Mouse (Mus musculus) C2C12 (cell line): ENCODE data around the gene Cog5. TPM values are rescaled to one million over a fixed set of nuclear protein-coding genes. Genes with fewer than 3 reads are reported as not detected.

Source experiments
- H3K27me3 ChIP-seq: one replicate; pipeline ENCODE4 v1.6.1; 2011; ENCODE audit not compliant: control insufficient read depth, insufficient read depth, insufficient read length
- H3K36me3 ChIP-seq: one replicate; pipeline ENCODE4 v1.6.1; 2011; ENCODE audit not compliant: control insufficient read depth, insufficient read depth
- H3K4me3 ChIP-seq: one replicate; pipeline ENCODE4 v1.5.1; 2011; ENCODE audit warnings: mild to moderate bottlenecking, control low read depth; ENCODE audit not compliant: poor library complexity, insufficient read depth, severe bottlenecking
- H3K79me2 ChIP-seq: one replicate; pipeline ENCODE4 v1.6.1; 2011; ENCODE audit not compliant: control insufficient read depth, insufficient read depth
- H3K79me3 ChIP-seq: one replicate; pipeline ENCODE4 v1.6.1; 2011; ENCODE audit warnings: low read depth, control low read depth
- H3ac ChIP-seq: one replicate; pipeline ENCODE3; 2011; ENCODE audit warnings: low read depth; ENCODE audit not compliant: control insufficient read depth, insufficient read length
- CEBPB ChIP-seq: IDR thresholded peaks from one replicate; pipeline ENCODE4 v1.6.1; 2011; ENCODE audit warnings: low read depth, mild to moderate bottlenecking, control low read depth, moderate library complexity
- CTCF ChIP-seq: IDR thresholded peaks from one replicate; pipeline ENCODE4 v1.5.1; 2011; ENCODE audit not compliant: control insufficient read depth, insufficient read depth, insufficient read length
- FOSL1 ChIP-seq: IDR thresholded peaks from one replicate; pipeline ENCODE4 v1.8.0; 2011; ENCODE audit warnings: mild to moderate bottlenecking, low read length; ENCODE audit not compliant: poor library complexity, insufficient read depth, severe bottlenecking
- MAX ChIP-seq: IDR thresholded peaks from one replicate; pipeline ENCODE4 v1.6.1; 2011; ENCODE audit warnings: mild to moderate bottlenecking, control low read depth
- MYOD1 ChIP-seq: IDR thresholded peaks from one replicate; pipeline ENCODE4 v1.6.1; 2011; ENCODE audit warnings: low read depth; ENCODE audit not compliant: control insufficient read depth, insufficient read length
- MYOG ChIP-seq: IDR thresholded peaks from one replicate; pipeline ENCODE4 v1.6.1; 2011; ENCODE audit not compliant: control insufficient read depth, insufficient read length; ENCODE audit errors: extremely low read depth
- USF1 ChIP-seq: IDR thresholded peaks from one replicate; pipeline ENCODE4 v1.6.1; 2011; ENCODE audit warnings: low read depth, mild to moderate bottlenecking, control low read depth, moderate library complexity
- polyA plus RNA-seq: library from polyadenylated mRNA; unstranded; fragments of >200 nt; fragmentation: generic; extraction: Trizol; gene quantifications from one replicate; pipeline ENCODE4 v1.2.1, GENCODE M21; 2012; ENCODE audit warnings: missing spikeins

The Cog5 gene
- polyA plus RNA-seq, 1 experiment = 8.2 TPM

DNA sequence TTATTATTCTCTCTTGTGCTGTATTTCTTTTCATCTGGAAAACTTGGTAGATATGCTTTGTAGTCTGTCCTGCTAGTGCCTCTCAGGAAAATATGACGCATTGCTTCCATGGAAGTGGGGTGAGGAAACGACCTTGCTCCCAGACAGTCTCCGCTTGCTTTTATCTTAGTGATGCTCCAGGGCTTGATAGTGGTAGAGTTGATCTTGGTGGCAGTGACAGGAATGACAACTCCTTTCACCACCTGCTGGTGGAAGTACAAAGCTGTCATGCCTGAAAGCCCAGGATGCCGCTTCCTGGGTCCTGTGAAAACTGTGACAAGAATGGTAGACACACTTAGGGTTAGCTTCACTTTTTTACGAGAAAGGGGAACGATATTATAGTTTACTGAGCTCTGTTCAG is 49.2 kb downstream of the Cog5 start:
- no peaks in the 10 kb centered on the region for H3K36me3 ChIP-seq

DNA sequence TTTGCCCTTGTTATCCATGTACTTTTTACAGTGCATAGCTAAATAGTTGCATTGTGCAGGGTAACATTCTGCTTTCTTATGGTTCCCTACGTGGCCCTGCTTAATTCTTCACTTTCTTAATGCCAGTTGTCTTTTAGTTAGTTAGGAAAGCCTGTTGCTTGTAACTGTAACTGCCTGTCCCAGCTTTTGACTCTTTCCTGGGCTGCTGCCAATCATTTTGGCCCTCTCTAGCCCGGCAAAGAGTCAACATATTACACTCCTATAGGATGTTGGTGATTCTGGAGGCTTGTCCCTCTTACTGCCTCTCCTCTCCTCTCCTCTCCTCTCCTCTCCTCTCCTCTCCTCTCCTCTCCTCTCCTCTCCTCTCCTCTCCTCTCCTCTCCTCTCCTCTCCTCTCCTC is 51.5 kb downstream of the Cog5 start:
- no peak overlapping the region for H3K4me3 ChIP-seq
- no peaks in the 10 kb centered on the region for H3K27me3 ChIP-seq
- no peak overlapping the region for H3ac ChIP-seq
- no peak for TF ChIP-seq MYOG
- TF ChIP-seq FOSL1 = no peak
- H3K79me2 ChIP-seq = no peaks in the 10 kb centered on the region
- H3K79me3 ChIP-seq = no peaks in the 10 kb centered on the region
- H3K36me3 ChIP-seq = no peaks in the 10 kb centered on the region

More for the DNA sequence above, 49.2 kb downstream of the Cog5 start:
- no peaks in the 10 kb centered on the region for H3K79me3 ChIP-seq
- no peak overlapping the region for H3ac ChIP-seq
- H3K27me3 ChIP-seq = no peaks in the 10 kb centered on the region
- H3K4me3 ChIP-seq = no peak overlapping the region
- no peak for TF ChIP-seq MYOD1
- no peak for TF ChIP-seq CEBPB
- no peaks in the 10 kb centered on the region for H3K79me2 ChIP-seq

DNA sequence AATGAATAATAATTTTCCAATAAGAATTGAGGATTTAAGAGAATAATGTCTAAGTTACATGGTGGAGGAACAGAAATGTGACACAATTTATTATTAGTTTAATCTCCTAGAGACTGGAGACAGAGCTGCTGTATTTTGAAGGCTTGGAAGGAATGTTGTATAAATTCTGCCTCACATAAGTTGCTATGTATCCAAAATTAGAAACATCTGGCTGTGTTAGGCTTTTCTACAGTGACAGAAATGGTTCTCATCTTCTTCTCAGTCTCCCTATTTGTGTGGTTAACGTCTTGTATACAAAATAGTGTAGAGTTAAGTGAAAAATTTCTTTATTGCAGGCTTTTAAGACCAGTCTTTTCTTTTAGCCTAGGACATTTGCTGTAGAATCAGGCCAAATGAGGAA is 52.9 kb downstream of the Cog5 start:
- Histone ChIP-seq H3ac (no peak overlapping the region), H3K79me2 (no peaks in the 10 kb centered on the region), H3K4me3 (no peak overlapping the region), H3K27me3 (no peaks in the 10 kb centered on the region), H3K79me3 (no peaks in the 10 kb centered on the region), H3K36me3 (no peaks in the 10 kb centered on the region)
- no peak for TF ChIP-seq FOSL1
- TF ChIP-seq MYOG = no peak
- TF ChIP-seq USF1 = no peak
- TF ChIP-seq MAX = no peak
- no peak for TF ChIP-seq CTCF
- TF ChIP-seq CEBPB = no peak

DNA sequence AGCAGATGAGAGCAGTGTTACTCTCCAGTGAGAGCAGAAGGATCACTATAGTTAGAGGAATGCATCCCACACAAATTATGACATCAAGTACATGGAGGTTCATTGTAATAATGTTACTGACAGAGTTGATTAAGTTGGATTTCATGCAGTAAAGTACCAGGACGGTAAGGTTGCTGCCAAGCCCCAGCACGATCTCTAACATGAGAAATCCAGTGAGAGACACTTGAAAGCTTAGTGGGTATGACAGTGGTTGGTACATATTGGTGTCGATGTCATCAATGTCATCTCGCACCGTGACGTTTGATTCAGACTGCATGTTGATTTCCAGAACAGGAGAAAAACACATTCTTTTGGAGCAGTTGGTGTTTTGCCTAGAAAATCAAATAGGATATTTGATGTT is 55.0 kb downstream of the Cog5 start:
- TF ChIP-seq MYOD1 (no peak), FOSL1 (no peak), CEBPB (no peak), CTCF (no peak), USF1 (no peak), MYOG (no peak), MAX (no peak)

DNA sequence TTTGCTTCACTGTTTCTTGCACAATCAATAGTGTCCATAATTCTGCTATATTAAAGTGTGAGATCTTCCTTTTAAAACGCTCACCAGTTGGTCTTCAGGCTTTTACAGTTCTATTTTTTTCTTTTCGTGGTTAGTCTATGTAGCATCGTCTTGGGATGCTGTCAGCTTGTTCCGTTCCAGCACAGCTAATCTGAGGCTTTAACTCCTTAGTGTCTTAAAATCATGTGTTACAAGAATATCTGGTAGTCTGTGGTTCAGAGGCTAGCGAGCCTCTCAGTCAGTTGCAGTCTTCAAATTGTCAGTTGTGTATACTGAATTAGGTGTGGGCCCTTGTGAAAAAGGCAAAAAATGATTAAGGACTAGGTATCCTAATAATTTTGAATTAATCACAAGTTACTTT is 57.6 kb downstream of the Cog5 start:
- no peaks in the 10 kb centered on the region for H3K79me3 ChIP-seq
- H3ac ChIP-seq = no peak overlapping the region
- H3K79me2 ChIP-seq = no peaks in the 10 kb centered on the region
- H3K4me3 ChIP-seq = no peak overlapping the region
- no peaks in the 10 kb centered on the region for H3K27me3 ChIP-seq
- no peaks in the 10 kb centered on the region for H3K36me3 ChIP-seq
- no peak for TF ChIP-seq CEBPB
- no peak for TF ChIP-seq FOSL1
- TF ChIP-seq MYOG = no peak
- TF ChIP-seq CTCF = no peak
- TF ChIP-seq MYOD1 = no peak
- no peak for TF ChIP-seq USF1
- no peak for TF ChIP-seq MAX

More for the DNA sequence above, 55.0 kb downstream of the Cog5 start:
- Histone ChIP-seq H3K4me3 (no peak overlapping the region), H3K79me2 (no peaks in the 10 kb centered on the region), H3K36me3 (no peaks in the 10 kb centered on the region), H3K27me3 (no peaks in the 10 kb centered on the region), H3K79me3 (no peaks in the 10 kb centered on the region), H3ac (no peak overlapping the region)

DNA sequence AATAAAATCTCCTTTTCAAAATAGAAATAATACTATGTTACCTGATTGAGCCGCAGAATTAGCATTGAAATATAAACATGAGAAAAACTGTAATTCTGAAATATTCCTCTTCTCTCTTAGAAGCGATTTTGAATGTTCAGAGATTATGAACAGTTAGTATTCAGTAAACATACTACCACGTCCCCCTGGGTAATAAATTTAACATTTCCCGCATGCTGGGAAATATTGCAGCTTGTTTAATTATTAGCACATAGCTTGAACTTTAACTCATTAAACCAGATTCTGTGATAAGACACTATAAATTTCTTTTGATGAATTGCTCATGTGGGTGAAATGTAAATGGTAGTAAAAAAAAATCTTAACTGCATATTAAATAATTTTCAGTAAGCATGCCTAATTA is 58.1 kb downstream of the Cog5 start:
- Histone ChIP-seq H3K79me2 (no peaks in the 10 kb centered on the region), H3K79me3 (no peaks in the 10 kb centered on the region), H3K36me3 (no peaks in the 10 kb centered on the region), H3K27me3 (no peaks in the 10 kb centered on the region), H3ac (no peak overlapping the region), H3K4me3 (no peak overlapping the region)
- TF ChIP-seq MYOD1 = no peak
- no peak for TF ChIP-seq USF1
- TF ChIP-seq CEBPB = no peak
- TF ChIP-seq MYOG = no peak
- TF ChIP-seq CTCF = no peak
- TF ChIP-seq FOSL1 = no peak
- no peak for TF ChIP-seq MAX
